Mouse (Mus musculus) gastrocnemius, postnatal 4 days (tissue): ENCODE data around the gene Parp16. TPM values are rescaled to one million over a fixed set of nuclear protein-coding genes. Genes with fewer than 3 reads are reported as not detected.
A peak's percentile ranks its signal among the peaks of the same experiment; 100 is the strongest.
"Not testable (repeated sequence)": the region's sequence is repeated elsewhere in the genome, so short reads cannot be mapped to it uniquely, and the experiment has no call there.

Source experiments
- DNase-seq, 2 experiments: peaks; one replicate each; pipeline ENCODE4 v3.0.0; 2021 to 2022; ENCODE audit warnings: low spot score in 2 of 2, mixed read lengths in 2 of 2
- total RNA-seq, 2 experiments: library from RNA; stranded (reverse); gene quantifications; 2 replicates each; pipeline ENCODE4 v1.2.3; 2021

Gene Parp16
- total RNA-seq, 2 experiments from 2014 or later, result 8.3 to 9.1 TPM

DNA sequence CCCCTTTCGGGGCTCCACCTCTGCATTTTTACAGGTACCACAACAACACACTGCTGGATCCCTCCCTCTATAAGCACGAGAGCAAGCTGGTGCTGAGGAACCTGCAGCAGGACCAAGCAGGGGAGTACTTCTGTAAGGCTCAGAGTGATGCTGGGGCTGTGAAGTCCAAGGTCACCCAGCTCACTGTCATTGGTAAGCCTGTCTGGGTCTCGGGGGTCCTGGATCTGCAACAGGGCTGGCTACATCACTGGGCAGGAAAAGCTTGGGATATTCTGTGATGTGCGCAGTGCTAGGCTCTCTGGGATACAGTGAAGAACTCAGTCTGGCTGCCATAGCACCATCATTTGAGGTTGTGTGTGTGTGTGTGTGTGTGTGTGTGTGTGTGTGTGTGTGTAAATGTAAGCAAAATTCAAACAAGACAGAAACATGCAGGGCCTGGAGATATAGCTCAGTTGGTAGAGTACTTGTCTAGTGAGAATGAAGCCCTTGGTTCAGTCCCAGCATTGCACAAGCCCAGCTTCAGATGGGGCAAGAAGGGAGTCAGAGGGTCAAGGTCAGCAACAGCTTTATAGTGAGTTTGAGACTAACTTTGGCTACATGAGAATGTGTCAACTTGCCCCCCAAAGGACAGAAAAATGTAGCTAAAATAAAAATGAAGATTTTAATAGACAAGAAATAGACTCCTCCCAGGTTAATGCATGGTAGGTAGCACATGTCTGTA is 80.8 kb downstream of the Parp16 start:
- DNase-seq, result no peak

DNA sequence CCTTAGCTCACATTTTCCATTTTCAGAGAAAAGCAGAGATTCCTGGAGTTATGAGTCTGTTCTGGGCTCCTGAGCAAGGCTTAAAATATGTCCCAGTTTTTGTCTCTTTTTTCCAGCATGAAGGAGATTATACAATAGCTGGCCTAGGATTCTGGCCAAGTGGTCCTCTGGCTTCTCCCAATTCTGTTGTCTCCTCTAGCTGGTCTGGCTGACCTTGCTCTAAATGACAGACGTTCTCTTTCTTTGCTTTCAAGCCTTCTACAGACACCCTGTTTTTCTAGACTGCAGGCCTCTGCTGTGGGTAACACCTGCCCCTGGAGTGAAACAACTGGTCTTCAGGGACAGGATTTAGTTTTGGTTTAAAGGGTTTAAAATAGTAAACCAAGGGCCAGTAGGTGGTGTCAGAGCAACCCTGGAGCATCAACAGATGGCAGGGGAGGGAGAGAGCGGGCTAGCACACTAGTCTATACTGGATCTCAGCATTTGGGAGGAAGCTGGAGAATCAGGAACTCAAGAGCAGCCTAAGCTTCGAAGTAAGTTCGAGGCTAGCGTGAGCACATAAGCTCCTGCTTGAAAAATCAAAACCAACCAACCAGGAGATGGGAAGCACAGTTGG is 86.5 kb downstream of the Parp16 start:
- DNase-seq, result peak in 1 of 2 experiments; percentile 46

DNA sequence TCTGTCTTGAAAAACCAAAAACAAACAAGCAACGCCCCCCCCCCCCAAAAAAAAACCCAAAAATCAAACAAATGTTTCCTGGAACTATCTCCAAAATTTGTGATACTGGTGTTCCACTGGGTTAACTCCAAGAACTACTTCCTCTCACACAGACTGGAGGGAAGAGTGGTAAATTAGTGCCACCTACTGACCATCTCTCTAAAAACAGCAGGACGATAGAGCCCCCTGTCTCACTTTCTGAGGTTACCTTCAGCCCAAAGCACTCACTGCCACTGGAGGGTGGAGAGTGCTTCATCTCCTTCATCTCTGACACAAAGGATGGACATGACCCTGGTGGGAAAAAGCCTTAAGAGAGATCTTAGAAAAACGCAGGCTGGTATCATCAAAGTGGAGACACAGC is 88.1 kb downstream of the Parp16 start:
- no peak for DNase-seq

DNA sequence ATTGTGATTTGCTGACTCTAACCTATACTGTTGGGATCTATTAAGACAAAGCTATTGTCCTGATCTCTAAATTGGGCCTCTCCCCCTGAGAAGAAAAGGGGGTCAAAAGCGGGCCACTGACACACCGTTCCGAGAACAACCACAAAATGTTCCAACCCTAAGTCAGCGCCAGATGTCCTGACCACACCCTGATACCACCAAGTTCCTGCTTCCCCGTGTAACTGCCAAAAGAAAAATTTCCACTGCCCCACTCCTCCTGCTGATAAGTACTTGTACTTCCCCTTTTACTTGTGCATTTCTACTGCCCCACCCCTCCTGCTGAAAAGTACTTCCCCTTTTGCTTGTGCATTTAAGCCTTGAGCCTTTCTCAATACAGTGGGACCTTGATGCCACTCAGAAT is 93.1 kb downstream of the Parp16 start:
- DNase-seq, result not testable (repeated sequence)

Other genes starting within 250 kb of the Parp16 start
- under 1 TPM; 0.10 to 0.13 TPM for gene Slc24a1, start 243.7 kb upstream of the Parp16 start, total RNA-seq
- 10 to 100 TPM; 23.9 to 26.5 TPM for gene Ints14, start 234.4 kb upstream of the Parp16 start, total RNA-seq
- 10 to 100 TPM; 18.2 to 20.1 TPM for gene Hacd3, start 173.7 kb upstream of the Parp16 start, total RNA-seq
- 100 to 1,000 TPM in 1 of 2 experiments, 10 to 100 TPM in 1; 85.3 to 103 TPM for gene Dpp8, start 162.9 kb upstream of the Parp16 start, total RNA-seq
- 100 to 1,000 TPM; 152 to 153 TPM for gene Igdcc4, start 93.9 kb upstream of the Parp16 start, total RNA-seq
- under 1 TPM; 0.88 to 0.91 TPM for gene Igdcc3, start 54.2 kb upstream of the Parp16 start, total RNA-seq
- gene Cilp, start 69.8 kb downstream of the Parp16 start, total RNA-seq, result 10 to 100 TPM; 56.9 to 59.0 TPM
- gene Clpx, start 98.9 kb downstream of the Parp16 start, total RNA-seq, result 10 to 100 TPM; 53.5 to 59.6 TPM
- 10 to 100 TPM; 14.0 to 14.5 TPM for gene Pdcd7, start 150.8 kb downstream of the Parp16 start, total RNA-seq
- under 1 TPM; 0.44 to 0.66 TPM for gene Ubap1l, start 165.7 kb downstream of the Parp16 start, total RNA-seq
- gene Kbtbd13, start 196.3 kb downstream of the Parp16 start, total RNA-seq, result 10 to 100 TPM; 10.2 to 10.6 TPM
- 1 to 10 TPM; 8.7 to 9.2 TPM for gene Rasl12, start 203.2 kb downstream of the Parp16 start, total RNA-seq
- gene Slc51b, start 227.6 kb downstream of the Parp16 start, total RNA-seq, result not detected
- gene Mtfmt, start 240.4 kb downstream of the Parp16 start, total RNA-seq, result 10 to 100 TPM in 1 of 2 experiments, 1 to 10 TPM in 1; 9.5 to 10.3 TPM